Mouse (Mus musculus) neural tube, embryonic 11.5 days (tissue): Measurements from ENCODE around the gene Git1. TPM values are rescaled to one million over a fixed set of nuclear protein-coding genes. Genes with fewer than 3 reads are reported as not detected.
A peak's percentile ranks its signal among the peaks of the same experiment; 100 is the strongest.

Source experiments
- ATAC-seq: fragments of 200-750 bp; cut with Nextera tagmentation; 2 replicates; pipeline ENCODE4 v1.8.0; 2017; ENCODE audit warnings: moderate number of reproducible peaks, mild to moderate bottlenecking, moderate TSS enrichment, moderate library complexity; ENCODE audit not compliant: insufficient read depth, low FRiP score, low TSS enrichment
- DNase-seq: peaks from one replicate; pipeline ENCODE4 v3.0.0-alpha.2; 2015; ENCODE audit warnings: low spot score
- H3K27ac ChIP-seq: fragments of 300-500 bp; sonication (generic); 2 replicates; pipeline ENCODE4 v1.5.1; 2014; ENCODE audit warnings: low read depth, mild to moderate bottlenecking, low read length
- H3K27me3 ChIP-seq: fragments of 300-500 bp; sonication (generic); 2 replicates; pipeline ENCODE4 v1.6.1; 2014; ENCODE audit warnings: mild to moderate bottlenecking, low read length, mixed read lengths; ENCODE audit not compliant: control insufficient read depth, insufficient read depth
- H3K36me3 ChIP-seq: fragments of 300-500 bp; sonication (generic); 2 replicates; pipeline ENCODE4 v1.6.1; 2014; ENCODE audit warnings: mild to moderate bottlenecking, low read length, moderate library complexity, mixed read lengths; ENCODE audit not compliant: control insufficient read depth, insufficient read depth
- H3K4me1 ChIP-seq: fragments of 300-500 bp; sonication (generic); 2 replicates; pipeline ENCODE4 v1.6.1; 2014; ENCODE audit warnings: low read length, mixed read lengths; ENCODE audit not compliant: control insufficient read depth, insufficient read depth
- H3K4me2 ChIP-seq: fragments of 300-500 bp; sonication (generic); 2 replicates; pipeline ENCODE4 v1.6.1; 2014; ENCODE audit warnings: low read depth, mild to moderate bottlenecking, moderate library complexity
- H3K4me3 ChIP-seq: fragments of 300-500 bp; sonication (generic); 2 replicates; pipeline ENCODE4 v1.5.1; 2014; ENCODE audit warnings: low read depth, low read length
- H3K9ac ChIP-seq: fragments of 300-500 bp; sonication (generic); 2 replicates; pipeline ENCODE4 v1.6.1; 2014; ENCODE audit warnings: mild to moderate bottlenecking, low read length
- H3K9me3 ChIP-seq: fragments of 300-500 bp; sonication (generic); 2 replicates; pipeline ENCODE4 v1.6.1; 2016; ENCODE audit warnings: low read length; ENCODE audit not compliant: control insufficient read depth
- WGBS: fragments of 180-500 bp; shearing (Covaris S2); extraction: QIAGEN DNeasy Blood & Tissue Kit; methylation state at CpG from one replicate; pipeline ENCODE4 v1.1.7; 2014; 5-methylcytosine and 5-hydroxymethylcytosine counted together
- polyA plus RNA-seq: library from polyadenylated mRNA; unstranded; fragments of >200 nt; fragmentation: Nextera tagmentation; extraction: Ambion mirVana; gene quantifications from 2 replicates; pipeline ENCODE4 v1.2.1, GENCODE M21; 2014

Git1 gene
- polyA plus RNA-seq, 1 experiment from 2014 or later: 18.7 TPM

DNA sequence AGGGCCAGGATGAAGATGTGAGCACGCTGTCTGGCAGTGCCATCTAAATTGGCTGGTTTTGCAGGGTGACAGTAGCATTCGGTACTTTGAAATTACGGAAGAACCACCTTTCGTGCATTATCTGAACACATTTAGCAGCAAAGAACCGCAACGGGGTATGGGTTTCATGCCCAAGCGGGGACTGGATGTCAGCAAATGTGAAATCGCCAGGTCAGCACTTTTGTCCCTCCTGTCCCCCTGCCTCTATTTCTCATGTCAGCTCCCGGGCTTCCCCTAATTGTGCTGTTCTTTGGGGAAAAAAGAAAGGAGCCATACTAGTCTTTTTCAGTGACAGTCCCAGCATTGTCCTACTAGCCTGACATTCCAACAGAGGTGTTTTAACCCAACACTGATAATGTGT is 25.0 kb upstream of the Git1 start:
- DNase-seq (no peak), ATAC-seq (no peak)
- Histone ChIP-seq H3K36me3 (peaks cover 9% of the 10 kb centered on the region), H3K27ac (no peak overlapping the region), H3K4me2 (no peak overlapping the region), H3K27me3 (peaks cover 30% of the 10 kb centered on the region), H3K4me3 (no peak overlapping the region), H3K9me3 (no peaks in the 10 kb centered on the region), H3K9ac (no peak overlapping the region), H3K4me1 (no peaks in the 10 kb centered on the region)
- 83% methylated on average over 9 of the region's 9 CpGs for WGBS

DNA sequence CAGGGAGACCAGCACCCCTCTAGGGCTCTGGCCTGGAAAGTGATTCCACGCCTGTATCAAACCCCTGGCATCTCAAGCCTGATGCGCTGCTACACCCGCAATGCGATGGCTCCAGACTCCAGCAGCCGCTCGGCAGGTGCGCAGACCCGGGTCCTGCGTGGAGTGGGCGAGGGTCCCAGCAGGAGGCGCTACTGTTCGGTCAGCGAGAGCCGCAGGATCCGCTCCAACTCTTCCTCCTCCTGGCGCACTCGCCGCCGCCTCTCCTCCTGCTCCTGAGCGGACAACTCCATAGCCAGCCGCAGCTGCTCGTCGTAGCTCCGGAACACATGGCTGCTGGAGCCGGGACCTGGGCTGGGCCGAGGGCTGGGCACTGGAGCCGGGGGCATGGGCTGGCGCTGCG is 22.0 kb upstream of the Git1 start:
- Histone ChIP-seq H3K4me3 (no peak overlapping the region), H3K27me3 (peaks cover 14% of the 10 kb centered on the region), H3K9me3 (no peaks in the 10 kb centered on the region), H3K4me1 (no peaks in the 10 kb centered on the region), H3K4me2 (no peak overlapping the region), H3K9ac (no peak overlapping the region), H3K27ac (no peak overlapping the region), H3K36me3 (peaks cover 9% of the 10 kb centered on the region)
- ATAC-seq (no peak), DNase-seq (peak; percentile 11)
- 68% methylated on average over 29 of the region's 29 CpGs for WGBS

DNA sequence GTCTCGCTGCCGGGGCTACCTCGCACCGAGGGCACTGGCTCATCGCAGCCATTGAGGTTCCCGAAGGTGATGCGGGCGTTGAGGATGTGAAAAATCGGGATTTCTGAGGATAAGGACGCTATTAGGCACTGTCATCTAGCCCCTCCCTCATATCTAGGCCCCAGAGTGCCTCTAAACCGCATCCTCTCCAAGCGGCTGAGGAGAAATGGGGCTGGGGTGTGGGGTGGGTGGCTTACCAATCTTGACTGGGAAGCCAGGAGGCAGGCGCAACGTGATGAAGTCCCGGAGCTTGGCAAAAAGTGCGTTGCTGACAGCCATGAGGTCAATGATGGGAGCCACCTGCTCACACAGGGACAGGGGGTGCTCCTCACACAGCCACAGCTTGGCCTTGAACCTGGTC is 20.6 kb upstream of the Git1 start:
- ATAC-seq (no peak), DNase-seq (no peak)
- WGBS: 90% methylated on average over 16 of the region's 16 CpGs
- H3K4me1 ChIP-seq: no peaks in the 10 kb centered on the region
- no peaks in the 10 kb centered on the region for H3K9me3 ChIP-seq
- 0 out of 2 replicates have a peak, but pooled peaks cover under 1% of the 10 kb centered on the region for H3K27me3 ChIP-seq
- H3K9ac ChIP-seq: no peak overlapping the region
- H3K27ac ChIP-seq: no peak overlapping the region
- no peak overlapping the region for H3K4me3 ChIP-seq
- H3K4me2 ChIP-seq: no peak overlapping the region
- H3K36me3 ChIP-seq: peaks cover 9% of the 10 kb centered on the region

- DNase-seq: no peak
- no peak overlapping the region for H3K4me3 ChIP-seq
- H3K4me1 ChIP-seq: no peaks in the 10 kb centered on the region
- H3K27me3 ChIP-seq: no peaks in the 10 kb centered on the region
- no peak overlapping the region for H3K4me2 ChIP-seq
- peaks cover 9% of the 10 kb centered on the region for H3K36me3 ChIP-seq
- no peak overlapping the region for H3K27ac ChIP-seq
- 98% methylated on average over 14 of the region's 14 CpGs for WGBS
- ATAC-seq: no peak
- no peak overlapping the region for H3K9ac ChIP-seq
- no peaks in the 10 kb centered on the region for H3K9me3 ChIP-seq
These were observed 17.1 kb upstream of the Git1 start for GRCm38 (mm10) chr11:77476216-77476615.

- no peak for ATAC-seq
- WGBS: 94% methylated on average over 6 of the region's 6 CpGs
- Histone ChIP-seq H3K9ac (no peak overlapping the region), H3K36me3 (peaks cover 7% of the 10 kb centered on the region), H3K4me2 (no peak overlapping the region), H3K9me3 (no peaks in the 10 kb centered on the region), H3K4me3 (no peak overlapping the region), H3K27me3 (no peaks in the 10 kb centered on the region), H3K4me1 (no peaks in the 10 kb centered on the region), H3K27ac (no peak overlapping the region)
- DNase-seq: no peak
These were observed 16.5 kb upstream of the Git1 start for GRCm38 (mm10) chr11:77476895-77477294.

DNA sequence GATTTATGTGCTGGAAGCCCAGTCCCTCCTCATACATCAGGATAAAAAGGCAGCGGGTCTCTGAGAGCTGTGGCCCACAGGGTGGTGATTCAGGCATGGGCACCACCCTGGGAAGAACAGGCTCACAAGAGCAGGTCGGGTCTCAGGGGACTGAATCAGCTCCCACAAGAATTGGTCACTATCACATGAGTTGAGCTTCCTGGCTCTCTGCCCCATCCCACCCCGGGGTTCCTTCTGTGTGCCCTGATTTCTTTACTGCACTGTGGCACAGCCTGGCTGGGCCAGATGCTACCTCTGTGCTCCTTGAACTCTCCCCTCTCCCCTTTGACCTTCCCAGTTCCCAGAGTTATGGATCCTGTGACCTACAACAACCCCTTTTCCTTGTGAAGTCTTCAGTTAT is 10.3 kb upstream of the Git1 start:
- Histone ChIP-seq H3K4me3 (no peak overlapping the region), H3K9ac (no peak overlapping the region), H3K27me3 (no peaks in the 10 kb centered on the region), H3K4me1 (peaks cover 30% of the 10 kb centered on the region), H3K36me3 (no peaks in the 10 kb centered on the region), H3K9me3 (no peaks in the 10 kb centered on the region), H3K27ac (no peak overlapping the region), H3K4me2 (no peak overlapping the region)
- DNase-seq (no peak), ATAC-seq (no peak)
- 69% methylated on average over 3 of the region's 3 CpGs for WGBS

DNA sequence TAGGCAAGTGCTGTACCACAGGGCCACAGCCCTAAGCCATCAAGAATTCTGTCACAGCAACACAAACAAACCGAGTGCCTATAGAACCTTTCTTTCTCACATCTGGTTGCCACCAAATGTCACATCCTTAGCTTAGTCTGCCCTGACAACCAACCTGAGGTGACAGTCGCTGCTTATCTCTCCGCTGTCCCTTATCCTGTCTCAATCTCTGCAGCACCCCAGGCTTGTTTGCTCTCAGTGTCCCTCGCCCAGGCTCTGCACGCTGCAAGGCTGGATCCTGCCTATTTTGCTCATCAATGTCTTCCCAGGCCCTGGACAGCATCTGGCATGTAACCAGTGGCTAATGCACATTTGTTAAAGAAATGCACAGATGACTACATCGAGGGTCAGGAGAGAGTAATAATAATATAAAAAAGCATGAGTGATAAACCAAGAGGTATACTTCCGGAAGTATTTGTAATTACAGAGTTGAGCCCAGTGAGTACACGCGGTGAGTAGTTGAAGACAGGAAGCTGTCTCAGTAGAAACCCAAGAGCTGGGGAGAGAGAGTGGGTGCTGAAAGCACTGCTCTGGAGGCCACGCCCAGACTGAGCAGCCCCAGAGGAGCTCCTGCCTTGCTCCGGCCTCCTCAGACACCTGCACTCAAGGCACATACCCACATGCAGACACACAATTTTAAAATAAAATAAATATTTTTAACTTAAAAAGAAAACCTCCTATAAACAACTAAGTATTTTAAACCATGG is 9.7 kb upstream of the Git1 start:
- 69% methylated on average over 11 of the region's 11 CpGs for WGBS
- Histone ChIP-seq H3K9ac (no peak overlapping the region), H3K27ac (no peak overlapping the region), H3K4me2 (no peak overlapping the region), H3K4me3 (no peak overlapping the region), H3K27me3 (no peaks in the 10 kb centered on the region), H3K36me3 (no peaks in the 10 kb centered on the region), H3K4me1 (peaks cover 36% of the 10 kb centered on the region), H3K9me3 (no peaks in the 10 kb centered on the region)
- ATAC-seq: no peak
- no peak for DNase-seq

GRCm38 (mm10) chr11:77485229-77485628 is 8.1 kb upstream of the Git1 start:
- Histone ChIP-seq H3K4me1 (peaks cover 39% of the 10 kb centered on the region), H3K9me3 (no peaks in the 10 kb centered on the region), H3K36me3 (no peaks in the 10 kb centered on the region), H3K4me3 (no peak overlapping the region), H3K27me3 (no peaks in the 10 kb centered on the region), H3K27ac (no peak overlapping the region), H3K4me2 (no peak overlapping the region), H3K9ac (no peak overlapping the region)
- DNase-seq (no peak), ATAC-seq (no peak)
- 59% methylated on average over 6 of the region's 6 CpGs for WGBS

DNA sequence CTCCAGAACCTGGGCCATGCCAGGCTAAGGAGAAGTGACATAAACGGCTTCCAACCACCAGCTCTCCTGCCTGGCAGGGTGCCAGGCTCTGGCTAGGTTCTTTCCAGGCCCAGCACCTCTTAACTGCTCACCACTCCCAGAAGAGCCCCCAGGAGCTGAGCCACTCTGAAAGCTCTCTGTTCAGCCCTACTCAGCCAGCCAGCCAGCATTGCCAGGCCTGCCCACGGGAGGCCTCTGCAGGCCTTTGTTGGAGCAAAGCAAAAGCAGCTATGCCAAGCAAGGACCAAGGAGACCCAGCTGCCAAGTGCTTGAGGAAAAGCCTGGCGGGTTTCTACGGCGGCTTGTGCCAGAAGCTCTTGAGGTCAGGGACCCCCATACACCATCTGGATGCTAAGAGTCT is 6.6 kb upstream of the Git1 start:
- DNase-seq: no peak
- Histone ChIP-seq H3K27me3 (no peaks in the 10 kb centered on the region), H3K27ac (no peak overlapping the region), H3K4me2 (no peak overlapping the region), H3K4me3 (peak overlapping the region; percentile 8; the same call in 1 of the 2 replicates), H3K9me3 (no peaks in the 10 kb centered on the region), H3K4me1 (peaks cover 52% of the 10 kb centered on the region), H3K9ac (peak overlapping the region; percentile 18; the same call in 1 of the 2 replicates), H3K36me3 (no peaks in the 10 kb centered on the region)
- WGBS: 76% methylated on average over 5 of the region's 5 CpGs
- no peak for ATAC-seq
